Mouse (Mus musculus) spleen, adult 2 months (tissue): ENCODE results near the gene Tenm4.

Experiments used
- CTCF ChIP-seq: fragments of 200-500 bp; IDR thresholded peaks from 2 replicates; pipeline ENCODE4 v1.5.1; 2011; ENCODE audit warnings: mild to moderate bottlenecking, inconsistent platforms; ENCODE audit not compliant: insufficient read depth, insufficient read length, insufficient replicate concordance; ENCODE audit errors: extremely low read depth
- POLR2A ChIP-seq: fragments of 200-500 bp; IDR thresholded peaks from 2 replicates; pipeline ENCODE4 v1.6.1; 2011; ENCODE audit warnings: low read depth, low read length, inconsistent platforms

DNA sequence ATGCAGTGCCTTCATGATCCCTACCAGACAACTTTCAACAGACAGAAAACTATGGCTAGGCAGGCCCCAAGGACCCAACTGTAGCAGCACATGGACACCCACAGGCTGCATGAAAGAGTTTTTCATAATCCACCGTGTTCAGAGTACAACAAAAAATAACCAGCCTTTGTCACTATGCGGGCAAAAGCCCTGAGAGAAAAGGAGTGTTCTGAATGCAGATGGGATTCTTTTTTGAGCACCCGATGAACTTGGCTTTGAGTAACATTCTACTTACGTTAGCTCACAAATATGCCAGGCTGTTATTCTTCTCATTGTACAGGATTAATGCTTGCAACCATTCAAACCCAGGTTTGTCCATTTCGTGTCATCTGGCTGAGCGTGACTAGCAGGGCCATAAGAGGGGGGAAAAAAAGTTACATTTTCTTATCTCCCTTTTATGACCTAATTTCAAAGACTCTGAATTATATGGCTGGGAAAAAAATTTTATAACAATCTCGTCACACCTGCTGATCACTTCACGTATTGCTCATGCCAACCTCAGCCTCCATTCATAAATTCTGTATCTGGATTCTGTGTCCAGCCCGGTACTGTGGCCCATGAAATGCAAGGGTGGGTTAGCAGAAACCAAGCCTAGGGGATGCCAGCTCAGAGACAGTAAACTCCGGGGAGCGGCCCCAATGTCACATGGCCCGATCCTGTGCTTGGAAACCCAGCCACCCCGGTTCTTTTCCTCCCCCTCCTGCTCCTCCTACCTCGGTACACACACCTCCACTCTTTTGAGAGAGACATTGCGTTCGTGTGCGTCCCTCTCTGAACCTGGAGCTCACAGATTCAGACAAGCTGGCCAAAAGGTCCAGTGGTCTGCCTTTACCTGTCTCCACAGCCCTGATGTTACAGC, 732.3 kb downstream of the Tenm4 start:
- TF ChIP-seq POLR2A: no peak
- TF ChIP-seq CTCF: no peak
